Mouse (Mus musculus) lung, adult 2 months (tissue): ENCODE measurements around the gene Nek3.

Experiments
- CTCF ChIP-seq: fragments of 200-500 bp; IDR thresholded peaks from 2 replicates; pipeline ENCODE4 v1.5.1; 2011; ENCODE audit warnings: mild to moderate bottlenecking, low read length, control low read depth; ENCODE audit not compliant: insufficient read depth
- POLR2A ChIP-seq: fragments of 200-500 bp; IDR thresholded peaks from 2 replicates; pipeline ENCODE4 v1.6.1; 2011; ENCODE audit warnings: low read depth, mild to moderate bottlenecking, control low read depth, low read length, borderline replicate concordance; ENCODE audit errors: extremely low read depth

- no peak for TF ChIP-seq POLR2A
- TF ChIP-seq CTCF, result no peak
Observed at GRCm38 (mm10) chr8:22134078-22134749, 32.0 kb downstream of the Nek3 start.
